Mouse (Mus musculus) midbrain, embryonic 12.5 days (tissue): ENCODE measurements around the gene Duoxa1. TPM values are rescaled to one million over a fixed set of nuclear protein-coding genes. Genes with fewer than 3 reads are reported as not detected.

ENCODE experiments used
- ATAC-seq: fragments of 200-750 bp; cut with Nextera tagmentation; 2 replicates; pipeline ENCODE4 v1.8.0; 2017; ENCODE audit warnings: low read depth, moderate TSS enrichment, moderate library complexity; ENCODE audit not compliant: low FRiP score
- H3K27ac ChIP-seq: fragments of 300-500 bp; sonication (generic); replicated peaks from 2 replicates; pipeline ENCODE4 v1.5.1; 2016; ENCODE audit warnings: mild to moderate bottlenecking
- H3K27me3 ChIP-seq: fragments of 300-500 bp; sonication (generic); 2 replicates; pipeline ENCODE4 v1.6.1; 2016; ENCODE audit warnings: mild to moderate bottlenecking
- H3K36me3 ChIP-seq: fragments of 300-500 bp; sonication (generic); 2 replicates; pipeline ENCODE4 v1.6.1; 2016
- H3K4me1 ChIP-seq: fragments of 300-500 bp; sonication (generic); 2 replicates; pipeline ENCODE4 v1.6.1; 2016
- H3K4me2 ChIP-seq: fragments of 300-500 bp; sonication (generic); replicated peaks from 2 replicates; pipeline ENCODE4 v1.6.1; 2016; ENCODE audit warnings: mild to moderate bottlenecking, moderate library complexity
- H3K4me3 ChIP-seq: fragments of 300-500 bp; sonication (generic); 2 replicates; pipeline ENCODE4 v1.5.1; 2016; ENCODE audit warnings: mild to moderate bottlenecking
- H3K9ac ChIP-seq: fragments of 300-500 bp; sonication (generic); replicated peaks from 2 replicates; pipeline ENCODE4 v1.6.1; 2016; ENCODE audit warnings: mild to moderate bottlenecking, moderate library complexity
- H3K9me3 ChIP-seq: fragments of 300-500 bp; sonication (generic); 2 replicates; pipeline ENCODE4 v1.6.1; 2016; ENCODE audit warnings: mild to moderate bottlenecking
- WGBS: fragments of 180-500 bp; shearing (Covaris S2); methylation state at CpG from one replicate; pipeline ENCODE4 v1.1.7; 2016; 5-methylcytosine and 5-hydroxymethylcytosine counted together
- polyA plus RNA-seq: library from polyadenylated mRNA; unstranded; fragments of >200 nt; fragmentation: Nextera tagmentation; extraction: Ambion mirVana; gene quantifications from 2 replicates; pipeline ENCODE4 v1.2.1, GENCODE M21; 2016

Duoxa1 gene
- polyA plus RNA-seq, 1 experiment from 2014 or later: 0.64 TPM

- no peaks in the 10 kb centered on the region for H3K36me3 ChIP-seq
- no peak overlapping the region for H3K4me3 ChIP-seq
- H3K9ac ChIP-seq: no peak overlapping the region
- no peaks in the 10 kb centered on the region for H3K9me3 ChIP-seq
- no peaks in the 10 kb centered on the region for H3K27me3 ChIP-seq
- no peak for ATAC-seq
- H3K4me2 ChIP-seq: no peak overlapping the region
- H3K27ac ChIP-seq: no peak overlapping the region
- no peaks in the 10 kb centered on the region for H3K4me1 ChIP-seq
- WGBS: 88% methylated on average over 3 of the region's 3 CpGs
Observed at GRCm38 (mm10) chr2:122278769-122279168, 34.8 kb downstream of the Duoxa1 start.

DNA sequence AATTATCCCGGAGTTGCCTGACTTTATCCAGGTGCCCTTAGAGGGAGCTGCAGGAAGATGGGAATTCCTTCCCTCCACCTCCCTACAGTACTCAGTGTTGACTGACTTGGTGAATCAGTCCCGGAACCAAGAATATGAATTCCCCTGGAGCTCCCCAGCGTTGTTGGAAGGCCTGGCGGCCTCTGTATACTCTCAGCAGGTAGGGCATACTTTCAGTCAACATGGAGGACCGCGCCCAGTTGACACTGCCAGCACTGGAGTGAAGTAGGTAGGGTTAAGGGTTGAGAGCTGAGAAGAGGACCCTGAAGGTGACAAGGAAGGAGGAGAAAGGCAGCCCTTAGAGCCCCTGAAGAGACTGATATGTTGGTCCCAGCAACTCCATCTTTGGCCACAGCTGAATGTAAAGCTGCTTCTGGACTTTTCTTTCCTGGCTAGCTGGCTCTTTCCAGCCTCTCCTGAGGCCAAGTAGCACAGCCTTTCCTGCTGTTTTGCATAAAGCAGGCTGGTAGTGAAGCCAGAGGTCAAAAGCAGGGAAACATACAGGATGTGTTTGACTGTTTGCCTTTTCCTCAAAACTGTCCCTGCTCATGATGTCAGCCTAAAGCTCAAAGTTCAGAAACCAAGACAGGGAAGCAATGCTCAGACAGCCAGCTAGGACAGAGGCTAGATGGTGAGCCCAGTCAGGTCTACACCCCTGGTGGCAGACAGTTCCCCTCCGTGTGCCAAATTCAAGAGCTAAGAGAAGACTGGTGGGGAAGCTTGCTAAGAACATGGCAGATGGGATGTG is 46.9 kb downstream of the Duoxa1 start:
- Histone ChIP-seq H3K27me3 (no peaks in the 10 kb centered on the region), H3K4me2 (no peak overlapping the region), H3K9me3 (no peaks in the 10 kb centered on the region), H3K4me1 (peaks cover 13% of the 10 kb centered on the region), H3K9ac (no peak overlapping the region), H3K4me3 (no peak overlapping the region), H3K27ac (no peak overlapping the region), H3K36me3 (no peaks in the 10 kb centered on the region)
- no peak for ATAC-seq
- 94% methylated on average over 7 of the region's 7 CpGs for WGBS

DNA sequence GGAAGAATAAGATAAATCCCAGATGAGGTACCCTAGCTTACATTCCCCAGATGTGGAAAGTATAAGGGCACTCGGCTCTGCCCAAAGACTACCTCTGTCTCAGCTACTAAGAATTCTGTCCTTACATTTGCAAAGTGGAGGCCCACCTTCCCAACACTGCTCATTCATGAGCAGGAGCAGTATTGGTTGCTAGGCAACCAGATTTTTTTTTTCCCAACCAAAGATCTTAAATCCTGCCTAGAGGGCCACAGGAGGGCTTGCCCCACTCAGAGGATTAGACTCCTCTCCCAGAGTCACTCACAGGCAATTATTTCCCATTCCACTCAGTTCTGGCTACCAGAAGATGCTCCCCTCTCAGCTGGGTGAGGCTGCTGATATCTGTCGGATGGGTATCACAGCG is 48.8 kb downstream of the Duoxa1 start:
- no peaks in the 10 kb centered on the region for H3K36me3 ChIP-seq
- peak; percentile 89 for ATAC-seq
- no peak overlapping the region for H3K9ac ChIP-seq
- H3K4me1 ChIP-seq: peaks cover 13% of the 10 kb centered on the region
- H3K27ac ChIP-seq: peak overlapping the region; percentile 35
- 23% methylated on average over 3 of the region's 3 CpGs for WGBS
- H3K4me3 ChIP-seq: no peak overlapping the region
- no peak overlapping the region; the same call in 1 of the 2 replicates for H3K4me2 ChIP-seq
- no peaks in the 10 kb centered on the region for H3K27me3 ChIP-seq
- H3K9me3 ChIP-seq: no peaks in the 10 kb centered on the region

DNA sequence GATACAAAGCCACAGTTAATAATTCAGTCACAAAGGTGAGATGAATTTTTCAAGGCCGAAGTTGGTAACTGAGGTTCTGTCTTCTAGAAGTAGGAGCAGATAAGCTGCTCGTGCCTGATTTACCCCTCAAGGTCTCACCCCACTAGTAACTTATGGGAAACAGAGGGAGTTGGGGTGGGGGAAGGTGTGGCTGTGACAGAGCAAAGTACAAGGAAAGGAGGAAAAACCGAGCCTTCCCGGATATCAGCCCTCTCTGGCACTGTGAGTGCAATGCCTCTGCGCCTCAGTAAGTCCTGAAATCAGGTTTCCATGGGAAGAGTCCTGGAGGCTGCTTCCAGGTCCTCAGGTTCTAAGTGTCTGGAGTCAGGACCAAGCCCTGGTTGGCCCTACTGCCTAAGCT is 52.8 kb downstream of the Duoxa1 start:
- Histone ChIP-seq H3K27me3 (no peaks in the 10 kb centered on the region), H3K4me1 (peaks cover 13% of the 10 kb centered on the region), H3K27ac (no peak overlapping the region), H3K4me2 (no peak overlapping the region), H3K9ac (no peak overlapping the region), H3K36me3 (no peaks in the 10 kb centered on the region), H3K9me3 (no peaks in the 10 kb centered on the region), H3K4me3 (no peak overlapping the region)
- no peak for ATAC-seq
- WGBS: 86% methylated on average over 5 of the region's 5 CpGs

GRCm38 (mm10) chr2:122255997-122256396 is 57.5 kb downstream of the Duoxa1 start:
- H3K27me3 ChIP-seq: no peaks in the 10 kb centered on the region
- no peaks in the 10 kb centered on the region for H3K9me3 ChIP-seq
- H3K27ac ChIP-seq: no peak overlapping the region
- no peaks in the 10 kb centered on the region for H3K4me1 ChIP-seq
- 98% methylated on average over 5 of the region's 5 CpGs for WGBS
- no peak overlapping the region for H3K4me2 ChIP-seq
- H3K36me3 ChIP-seq: no peaks in the 10 kb centered on the region
- H3K9ac ChIP-seq: no peak overlapping the region
- ATAC-seq: no peak
- no peak overlapping the region for H3K4me3 ChIP-seq

Other genes with a start within 250 kb of the Duoxa1 start
- 15.0 and 16.4 TPM in 2 replicates for gene Spg11, start 195.3 kb downstream of the Duoxa1 start, polyA plus RNA-seq
- 107 and 122 TPM in 2 replicates for gene B2m, start 166.0 kb downstream of the Duoxa1 start, polyA plus RNA-seq
- not detected in 2 replicates for gene Trim69, start 153.0 kb downstream of the Duoxa1 start, polyA plus RNA-seq
- not detected in 2 replicates for gene Patl2, start 127.5 kb downstream of the Duoxa1 start, polyA plus RNA-seq
- gene Terb2, start 127.5 kb downstream of the Duoxa1 start, polyA plus RNA-seq: not detected in 2 replicates
- gene Sord, start 79.0 kb downstream of the Duoxa1 start, polyA plus RNA-seq: 24.6 and 25.3 TPM in 2 replicates
- not detected in 2 replicates for gene Duox2, start 15.3 kb downstream of the Duoxa1 start, polyA plus RNA-seq
- not detected in 2 replicates for gene Duoxa2, start 14.8 kb downstream of the Duoxa1 start, polyA plus RNA-seq
- gene Duox1, start 1.9 kb upstream of the Duoxa1 start, polyA plus RNA-seq: 0.12 and 0.18 TPM in 2 replicates
- gene Shf, start 55.4 kb upstream of the Duoxa1 start, polyA plus RNA-seq: 9.2 TPM in 2 replicates
- gene Slc28a2, start 112.7 kb upstream of the Duoxa1 start, polyA plus RNA-seq: not detected in 2 replicates
- not detected in 2 replicates for gene Gm14085, start 171.2 kb upstream of the Duoxa1 start, polyA plus RNA-seq